Mouse (Mus musculus): ENCODE data around the gene Nectin4. TPM values are rescaled to one million over a fixed set of nuclear protein-coding genes. Genes with fewer than 3 reads are reported as not detected.
A peak's percentile ranks its signal among the peaks of the same experiment; 100 is the strongest.

Nectin4 gene
- total and polyA plus RNA-seq, 2 experiments from 2014 or later = 1.8 to 2.0 TPM

DNA sequence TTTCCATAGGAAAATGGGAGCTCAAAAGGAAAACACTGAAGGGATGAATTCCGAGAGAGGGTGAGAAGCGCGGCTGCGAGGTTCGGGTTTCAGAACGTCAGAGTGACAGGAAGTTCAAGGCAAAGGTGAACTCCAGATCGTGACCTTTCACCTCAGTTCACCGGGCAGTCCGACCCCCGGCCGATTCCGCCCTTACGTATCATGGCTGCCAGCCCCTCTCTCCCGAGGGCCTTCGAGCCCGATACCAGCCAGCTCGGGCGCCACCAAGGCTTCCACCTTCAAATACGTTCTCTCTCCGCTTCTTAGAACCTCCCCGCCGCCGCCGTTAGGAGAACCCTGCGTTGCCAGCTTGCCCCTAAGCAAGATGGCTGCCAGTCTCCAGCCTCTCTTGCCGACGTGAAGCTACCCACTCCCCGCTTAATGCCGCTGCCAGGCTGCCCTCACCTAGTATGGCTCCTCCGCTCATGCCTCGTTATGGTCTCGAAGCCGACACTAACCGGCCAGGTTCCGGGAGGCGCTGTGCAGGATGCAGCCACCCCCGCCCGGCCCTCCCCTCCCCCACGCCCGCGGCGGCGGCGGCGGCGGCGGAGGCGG lies 41.0 kb upstream of the Nectin4 start, which contains the start of gene Dedd:
Gene Dedd (plus strand): TSS at position 307 of the 594 bp plus-strand sequence.
- DNase-seq (peak; percentile 97), ATAC-seq (peak; percentile 97)
- no peaks in the 10 kb centered on the region for H3K27me3 ChIP-seq (ENCODE audit: insufficient read depth, low read length)
- no peaks in the 10 kb centered on the region for H3K9me3 ChIP-seq (ENCODE audit: low read length)
- WGBS = under 1% methylated on average over 48 of the region's 48 CpGs
- H3K4me3 ChIP-seq (ENCODE audit: low read depth, low read length) = peak within 1 kb of the TSS; percentile 98
- no peaks in the 10 kb centered on the region; the same call in none of the 2 replicates for H3K36me3 ChIP-seq (ENCODE audit: insufficient read depth)
- peak; percentile 45 for TF ChIP-seq CTCF (IDR thresholded peaks at IDR 0.05; ENCODE audit: low read depth)
- peak within 1 kb of the TSS; percentile 99 for H3K27ac ChIP-seq (ENCODE audit: low read depth, low read length)
- H3K4me1 ChIP-seq (ENCODE audit: insufficient read depth) = peaks cover 23% of the 10 kb centered on the region
- peak within 1 kb of the TSS; percentile 98 for H3K9ac ChIP-seq
- H3K4me2 ChIP-seq (ENCODE audit: low read depth) = peak within 1 kb of the TSS; percentile 74

DNA sequence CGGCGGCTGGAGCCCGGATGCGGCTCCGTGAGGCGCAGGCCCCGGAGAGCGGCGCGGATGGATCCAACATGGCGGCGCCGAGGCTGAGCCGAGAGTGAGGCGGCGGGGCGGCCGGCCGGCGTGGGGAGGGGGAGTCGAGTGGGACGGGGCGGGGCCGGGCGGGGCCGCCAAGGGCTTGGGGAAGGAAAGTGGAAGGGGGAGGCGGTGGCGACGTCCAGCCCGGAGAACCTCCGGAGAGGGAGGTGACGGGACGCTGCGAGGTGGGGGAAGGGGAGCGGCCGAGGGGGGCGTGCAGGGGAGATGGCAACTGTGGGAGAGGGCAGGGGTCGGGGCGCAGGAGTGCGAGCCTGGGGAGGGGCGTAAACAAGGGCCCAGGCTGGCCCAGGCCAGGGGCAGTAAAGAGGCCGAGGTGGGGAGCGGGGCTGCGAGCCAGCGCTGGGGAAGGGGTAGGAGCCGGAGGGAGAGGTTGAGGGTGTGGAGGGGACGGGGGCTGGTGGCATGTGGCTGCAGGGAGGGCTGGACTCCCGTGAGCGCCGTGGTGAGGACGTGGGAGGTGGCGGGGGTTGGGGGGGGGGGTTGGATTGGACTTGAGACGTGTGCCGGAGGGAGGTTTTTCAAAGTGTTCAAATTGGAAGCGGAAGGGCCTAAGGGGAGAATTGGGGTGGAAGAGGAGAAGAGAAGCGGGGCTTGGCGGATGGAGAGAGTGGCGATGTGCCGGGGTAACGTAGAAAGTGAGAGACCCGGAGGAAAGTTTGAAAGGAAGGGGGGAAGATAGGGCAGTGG lies 40.3 kb upstream of the Nectin4 start:
- Histone ChIP-seq H3K9me3 (ENCODE audit: low read length) (no peaks in the 10 kb centered on the region), H3K9ac (peak overlapping the region; percentile 98), H3K36me3 (ENCODE audit: insufficient read depth) (peaks cover 1% of the 10 kb centered on the region), H3K4me1 (ENCODE audit: insufficient read depth) (peaks cover 23% of the 10 kb centered on the region), H3K27me3 (ENCODE audit: insufficient read depth, low read length) (no peaks in the 10 kb centered on the region), H3K4me2 (ENCODE audit: low read depth) (peak overlapping the region; percentile 74), H3K27ac (ENCODE audit: low read depth, low read length) (peak overlapping the region; percentile 99), H3K4me3 (ENCODE audit: low read depth, low read length) (peak overlapping the region; percentile 98)
- no peak for TF ChIP-seq CTCF (IDR thresholded peaks at IDR 0.05; ENCODE audit: low read depth)
- ATAC-seq (peak; percentile 83), DNase-seq (peak; percentile 37)
- 1% methylated on average over 48 of the region's 61 CpGs for WGBS

DNA sequence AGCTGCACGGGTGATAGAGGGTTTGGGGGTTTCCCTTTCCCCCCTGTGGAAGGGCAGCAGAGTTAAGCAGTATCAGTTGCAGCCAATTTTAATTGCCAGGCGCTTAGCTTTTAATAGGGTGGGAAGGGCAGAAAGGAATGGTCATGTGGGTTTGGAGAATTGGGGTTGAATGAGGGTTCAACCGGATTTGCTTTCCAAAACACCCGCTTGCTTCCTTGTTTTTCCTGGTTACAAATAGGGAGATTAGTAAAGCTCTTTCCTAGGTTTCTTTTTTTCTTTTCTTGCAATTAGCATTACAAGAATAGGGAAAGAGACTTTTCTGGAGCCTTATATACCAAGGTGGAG lies 39.7 kb upstream of the Nectin4 start:
- no peaks in the 10 kb centered on the region for H3K9me3 ChIP-seq (ENCODE audit: low read length)
- peak overlapping the region; percentile 99 for H3K27ac ChIP-seq (ENCODE audit: low read depth, low read length)
- peaks cover 3% of the 10 kb centered on the region for H3K36me3 ChIP-seq (ENCODE audit: insufficient read depth)
- 0% methylated on average over 4 of the region's 4 CpGs for WGBS
- peaks cover 23% of the 10 kb centered on the region for H3K4me1 ChIP-seq (ENCODE audit: insufficient read depth)
- H3K4me3 ChIP-seq (ENCODE audit: low read depth, low read length) = peak overlapping the region; percentile 98
- no peak for TF ChIP-seq CTCF (IDR thresholded peaks at IDR 0.05; ENCODE audit: low read depth)
- no peaks in the 10 kb centered on the region for H3K27me3 ChIP-seq (ENCODE audit: insufficient read depth, low read length)
- peak overlapping the region; percentile 74 for H3K4me2 ChIP-seq (ENCODE audit: low read depth)
- peak overlapping the region; percentile 98 for H3K9ac ChIP-seq
- ATAC-seq (no peak), DNase-seq (no peak)

DNA sequence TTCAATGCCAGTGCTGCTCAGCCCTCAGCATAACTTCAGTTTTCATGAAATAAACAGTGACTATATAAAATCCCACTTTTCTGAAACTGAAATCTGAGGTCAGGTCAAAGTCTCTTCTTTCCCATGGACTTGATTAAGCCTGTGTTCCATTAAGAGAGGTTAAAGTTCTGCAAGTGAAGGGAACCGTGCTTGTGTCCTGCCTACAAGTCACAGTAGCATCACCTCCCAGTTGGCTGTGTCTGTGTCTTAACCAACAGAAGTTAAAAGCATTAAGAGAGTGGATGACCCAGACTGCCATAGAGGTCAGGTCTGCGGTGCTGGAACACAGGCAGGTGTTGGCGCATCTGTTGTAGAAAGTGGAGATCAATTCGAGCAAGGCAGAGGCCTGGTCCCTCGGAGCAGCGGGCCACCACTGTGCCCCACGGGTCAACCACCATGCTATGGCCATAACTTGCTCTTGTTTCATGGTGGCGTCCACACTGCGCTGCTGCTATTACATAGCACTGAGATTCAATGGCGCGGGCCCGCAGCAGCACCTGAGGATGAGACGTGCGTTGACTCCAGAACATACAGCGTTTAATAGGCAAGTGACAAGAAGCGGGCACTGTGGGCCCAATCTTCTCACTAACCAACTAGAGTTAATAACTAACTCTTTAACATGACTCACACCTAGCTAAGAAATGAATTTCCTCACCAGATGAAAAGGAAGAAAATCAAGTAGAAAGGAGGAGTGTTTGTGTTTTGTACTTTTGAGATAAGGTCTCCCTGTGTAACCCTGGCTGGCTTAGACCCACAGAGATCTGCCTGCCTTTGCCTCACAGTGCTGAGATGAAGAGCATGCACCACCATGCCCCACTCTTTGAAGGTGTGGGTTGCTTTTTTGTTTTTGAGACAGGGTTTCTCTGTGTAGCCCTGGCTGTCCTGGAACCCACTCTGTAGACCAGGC lies 27.4 kb upstream of the Nectin4 start:
- Histone ChIP-seq H3K4me1 (ENCODE audit: insufficient read depth) (peaks cover 16% of the 10 kb centered on the region), H3K36me3 (ENCODE audit: insufficient read depth) (peaks cover 57% of the 10 kb centered on the region), H3K9me3 (ENCODE audit: low read length) (peaks cover 7% of the 10 kb centered on the region; the same call in 1 of the 2 replicates), H3K4me3 (ENCODE audit: low read depth, low read length) (no peak overlapping the region), H3K27me3 (ENCODE audit: insufficient read depth, low read length) (no peaks in the 10 kb centered on the region), H3K4me2 (ENCODE audit: low read depth) (no peak overlapping the region), H3K27ac (ENCODE audit: low read depth, low read length) (no peak overlapping the region), H3K9ac (no peak overlapping the region)
- no peak for TF ChIP-seq CTCF (IDR thresholded peaks at IDR 0.05; ENCODE audit: low read depth)
- no peak for DNase-seq
- ATAC-seq = no peak
- 93% methylated on average over 16 of the region's 16 CpGs for WGBS

DNA sequence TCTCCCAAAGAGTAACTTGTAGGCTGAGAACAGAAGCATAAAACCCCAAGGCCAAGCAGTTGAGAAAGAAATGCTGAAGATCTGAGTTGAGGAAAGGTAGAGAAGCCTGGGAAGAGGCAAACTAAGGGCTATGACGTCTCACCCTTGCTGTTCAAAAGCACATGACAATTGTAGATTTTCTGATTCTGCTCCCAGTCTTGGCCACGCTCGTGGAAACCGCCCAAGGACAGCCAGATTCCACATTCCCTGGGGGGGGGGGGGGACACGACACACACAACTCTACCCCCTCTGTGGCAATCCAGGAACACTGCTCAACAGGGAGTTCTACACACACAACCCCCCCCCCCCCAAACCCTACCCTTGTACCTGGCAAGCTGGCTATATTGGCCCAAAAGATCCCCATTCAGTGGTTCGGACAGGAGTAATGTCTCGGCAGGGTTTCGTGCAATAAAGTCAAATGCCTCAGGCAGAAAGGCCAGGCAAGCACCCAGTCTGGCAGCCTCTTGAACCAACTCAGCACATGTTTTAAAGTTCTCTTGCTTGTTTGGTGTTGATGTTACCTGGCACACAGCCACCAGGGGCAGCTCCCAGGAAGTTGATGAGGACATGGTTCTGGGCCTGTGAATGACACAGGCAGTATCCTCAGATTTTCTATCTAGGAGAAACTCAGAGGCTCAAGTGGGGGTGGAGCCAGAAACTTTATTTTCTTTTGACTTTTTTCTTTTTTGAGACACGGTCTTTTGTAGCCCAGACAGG lies 25.8 kb upstream of the Nectin4 start:
- no peak overlapping the region for H3K9ac ChIP-seq
- no peak overlapping the region for H3K27ac ChIP-seq (ENCODE audit: low read depth, low read length)
- DNase-seq (no peak), ATAC-seq (no peak)
- no peak overlapping the region for H3K4me3 ChIP-seq (ENCODE audit: low read depth, low read length)
- 79% methylated on average over 9 of the region's 9 CpGs for WGBS
- no peaks in the 10 kb centered on the region for H3K27me3 ChIP-seq (ENCODE audit: insufficient read depth, low read length)
- no peak; the same call in 1 of the 2 replicates for TF ChIP-seq CTCF (IDR thresholded peaks at IDR 0.05; ENCODE audit: low read depth)
- peaks cover 7% of the 10 kb centered on the region; the same call in 1 of the 2 replicates for H3K9me3 ChIP-seq (ENCODE audit: low read length)
- peaks cover 46% of the 10 kb centered on the region for H3K36me3 ChIP-seq (ENCODE audit: insufficient read depth)
- peaks cover 16% of the 10 kb centered on the region for H3K4me1 ChIP-seq (ENCODE audit: insufficient read depth)
- H3K4me2 ChIP-seq (ENCODE audit: low read depth) = no peak overlapping the region

DNA sequence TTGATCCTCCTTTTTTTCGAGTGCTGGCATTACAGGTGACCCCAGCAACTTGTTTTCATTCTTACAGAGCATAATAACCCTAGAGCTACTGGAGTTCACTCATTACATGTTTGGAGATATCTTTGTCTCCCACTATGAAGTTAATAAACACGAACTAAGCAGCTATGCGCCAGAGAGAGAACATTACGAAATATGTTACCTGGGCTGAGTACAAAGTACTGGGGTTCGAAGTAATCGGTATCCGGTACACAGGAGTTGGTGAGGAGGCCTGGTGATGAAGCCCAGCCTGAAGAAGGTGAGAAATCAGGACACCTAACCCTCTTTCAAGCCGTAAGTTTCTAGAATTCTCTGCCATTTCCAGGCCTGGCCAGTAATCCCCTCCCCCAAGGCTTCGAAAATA lies 25.2 kb upstream of the Nectin4 start:
- no peak overlapping the region for H3K27ac ChIP-seq (ENCODE audit: low read depth, low read length)
- peaks cover 40% of the 10 kb centered on the region for H3K36me3 ChIP-seq (ENCODE audit: insufficient read depth)
- peak overlapping the region; percentile 77 for H3K9ac ChIP-seq
- no peaks in the 10 kb centered on the region for H3K27me3 ChIP-seq (ENCODE audit: insufficient read depth, low read length)
- peak overlapping the region; percentile 93 for H3K4me3 ChIP-seq (ENCODE audit: low read depth, low read length)
- peaks cover 16% of the 10 kb centered on the region for H3K4me1 ChIP-seq (ENCODE audit: insufficient read depth)
- 77% methylated on average over 9 of the region's 9 CpGs for WGBS
- no peak for TF ChIP-seq CTCF (IDR thresholded peaks at IDR 0.05; ENCODE audit: low read depth)
- H3K9me3 ChIP-seq (ENCODE audit: low read length) = peaks cover 7% of the 10 kb centered on the region; the same call in 1 of the 2 replicates
- ATAC-seq = no peak
- no peak for DNase-seq
- H3K4me2 ChIP-seq (ENCODE audit: low read depth) = peak overlapping the region; percentile 68

Measured in forebrain, postnatal 0 days (tissue).